Mouse (Mus musculus) right cerebral cortex, adult 18-20 months (tissue): ENCODE measurements at regions not wholly inside any gene's neighbourhood (a gene's known extent, or its start where the extent isn't known, plus 50 kb on each side); places are given as distances from the start of the nearest gene placed in this dataset.

ENCODE experiments used
- DNase-seq: peaks from one replicate; pipeline ENCODE4 v3.0.0; 2022; ENCODE audit warnings: mixed read lengths

DNA sequence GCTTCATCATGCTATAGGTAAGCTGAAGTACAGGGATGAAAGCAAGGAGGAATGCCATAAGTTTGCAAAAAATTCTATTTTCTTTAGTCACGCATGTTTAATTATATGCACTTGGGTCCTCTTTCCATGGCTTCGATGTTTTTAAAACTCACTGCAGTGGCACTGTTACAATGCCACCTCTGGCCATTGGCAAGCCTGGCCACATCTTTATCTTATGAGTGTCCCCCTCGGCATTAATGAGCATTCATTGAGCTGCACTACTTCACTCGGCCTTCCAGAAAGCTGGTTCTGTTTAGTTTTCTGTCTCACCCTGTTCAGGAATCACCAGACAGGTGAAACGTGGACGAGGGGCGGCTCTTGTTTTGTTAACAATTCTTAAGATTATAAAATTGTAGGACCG lies 79.7 kb upstream of the Dnajc24 start:
- no peak for DNase-seq

- peak; percentile 63 for DNase-seq
Measured at GRCm38 (mm10) chr2:106081951-106082350, 78.6 kb upstream of the Dnajc24 start.

DNA sequence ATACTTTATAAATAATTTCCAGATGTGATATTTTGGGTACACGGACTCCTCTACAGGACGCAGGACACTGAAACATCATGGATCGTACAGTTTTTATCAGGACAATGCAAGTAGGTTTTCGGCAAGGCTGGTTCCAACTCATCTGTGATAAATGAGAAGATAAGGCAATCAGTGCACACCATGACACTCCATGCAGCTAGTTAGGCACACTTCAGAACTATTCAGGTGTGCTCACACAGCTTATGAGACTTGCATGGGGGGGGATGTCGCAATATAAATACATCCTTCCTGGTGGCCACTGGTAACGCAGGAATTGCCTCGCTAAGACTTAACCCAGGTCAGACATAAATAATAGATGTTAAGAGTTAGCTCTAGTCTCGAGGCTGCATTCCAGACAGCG lies 77.3 kb upstream of the Dnajc24 start:
- DNase-seq, result no peak

DNA sequence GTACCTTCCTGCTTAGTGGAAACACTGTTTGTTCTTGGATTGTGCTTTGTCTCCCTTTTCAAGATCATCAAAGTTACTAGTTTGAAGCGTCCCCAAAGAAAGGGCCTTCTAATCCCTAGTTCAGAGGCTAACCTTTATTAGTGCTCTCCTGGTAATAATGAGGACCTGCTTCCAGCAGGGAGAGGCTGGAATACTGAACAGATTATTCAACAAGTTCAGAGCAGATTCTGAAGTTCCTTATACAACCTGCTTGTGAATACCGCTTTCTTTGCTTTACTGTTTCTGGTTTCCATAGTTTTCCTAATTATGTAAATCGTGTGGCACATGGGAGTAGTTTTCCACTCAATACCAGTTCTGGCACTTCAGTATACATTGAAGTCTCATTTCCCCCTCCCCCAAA lies 75.2 kb upstream of the Dnajc24 start:
- no peak for DNase-seq

DNA sequence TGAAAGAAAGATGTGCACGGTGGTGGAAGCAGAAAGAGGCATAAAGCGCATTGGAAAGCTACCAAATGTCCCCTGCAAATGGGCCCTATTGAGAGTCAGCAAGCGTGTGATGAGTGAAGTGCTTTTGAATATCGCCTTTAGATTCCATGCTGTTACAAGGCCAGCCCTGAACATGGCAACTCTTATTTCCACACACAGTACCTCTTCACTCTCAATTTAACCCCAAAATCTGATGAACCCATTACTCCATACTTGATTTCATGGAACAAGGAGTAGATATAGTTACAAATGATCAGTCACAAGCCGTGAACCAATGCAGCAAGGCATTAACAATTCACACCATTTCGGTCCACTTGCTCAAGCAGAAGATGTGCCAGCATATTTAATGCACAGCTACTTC lies 71.1 kb upstream of the Dnajc24 start:
- no peak for DNase-seq

GRCm38 (mm10) chr2:106064316-106064715 lies 61.0 kb upstream of the Dnajc24 start:
- DNase-seq, result no peak
